Mouse (Mus musculus): ENCODE results near the gene Batf. TPM values are rescaled to one million over a fixed set of nuclear protein-coding genes. Genes with fewer than 3 reads are reported as not detected.
A peak's percentile ranks its signal among the peaks of the same experiment; 100 is the strongest.

Gene Batf
- polyA plus RNA-seq, 1 experiment from 2014 or later = 5.3 TPM

DNA sequence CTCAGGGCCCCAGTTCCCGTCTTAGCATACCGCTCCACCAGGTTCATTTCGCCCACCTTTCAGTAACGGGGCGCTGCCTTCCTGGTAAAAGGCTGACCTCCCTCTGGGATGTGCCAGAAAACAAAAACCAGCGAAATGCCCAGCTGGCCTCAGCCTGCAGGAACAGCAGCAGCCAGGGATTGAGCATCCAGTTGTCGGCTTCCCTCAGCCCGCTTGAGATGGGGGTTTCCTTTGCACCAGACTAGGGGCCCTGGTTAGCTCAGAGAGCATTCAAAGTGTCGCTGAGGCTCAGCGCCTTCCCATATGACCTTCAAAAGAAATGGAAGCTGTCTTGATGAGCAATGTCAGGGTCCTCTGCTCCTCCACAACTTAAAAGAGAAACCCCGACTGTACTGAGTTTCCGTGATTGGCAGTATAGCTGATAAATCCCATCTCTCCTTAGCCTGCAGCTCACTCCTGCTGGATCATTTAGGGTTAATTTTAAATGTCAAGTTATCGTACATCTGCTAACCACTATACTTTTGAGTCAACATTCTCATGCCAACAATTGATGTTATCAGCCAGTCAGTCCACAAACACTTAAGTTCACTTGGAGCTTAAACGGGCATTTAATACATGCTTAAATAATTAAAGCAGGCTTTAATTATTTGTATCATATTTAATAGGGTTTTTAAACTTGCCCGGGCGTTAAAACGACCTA, 19.5 kb downstream of the Batf start:
- H3K27ac ChIP-seq = peak overlapping the region; percentile 81
- no peaks in the 10 kb centered on the region for H3K36me3 ChIP-seq
- peak overlapping the region; percentile 92 for H3K4me2 ChIP-seq
- whole genome bisulfite sequencing = 16% methylated on average over 17 of the region's 17 CpGs
- H3K9ac ChIP-seq = peak overlapping the region; percentile 46
- ATAC-seq (ENCODE audit: insufficient read depth, low FRiP score, low read depth) = no peak
- no peaks in the 10 kb centered on the region for H3K27me3 ChIP-seq (replicated peaks)
- no peaks in the 10 kb centered on the region for H3K9me3 ChIP-seq
- peak overlapping the region; percentile 44 for H3K4me3 ChIP-seq (replicated peaks)
- peaks cover 16% of the 10 kb centered on the region; the same call in 1 of the 2 replicates for H3K4me1 ChIP-seq

DNA sequence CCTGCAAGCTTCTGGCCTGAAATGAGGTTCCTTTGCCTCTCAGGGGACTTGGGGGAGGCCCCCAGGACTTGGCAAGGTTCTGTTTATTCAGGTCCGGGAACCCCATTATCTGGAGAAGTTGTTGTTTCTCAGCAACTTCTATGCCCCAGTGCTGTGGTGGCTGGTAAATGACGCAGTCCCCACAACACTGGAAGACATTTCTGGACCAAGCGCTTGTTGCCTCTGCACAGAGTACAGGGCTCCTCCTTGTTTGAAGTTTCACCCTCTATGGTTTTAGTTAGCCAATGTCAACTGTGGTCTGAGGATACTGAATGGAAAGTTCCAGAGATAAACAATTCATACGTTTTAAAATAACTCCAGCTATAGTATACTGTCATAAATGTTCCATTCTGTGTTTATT, 20.4 kb downstream of the Batf start:
- Histone ChIP-seq H3K4me1 (peaks cover 16% of the 10 kb centered on the region; the same call in 1 of the 2 replicates), H3K4me2 (no peak overlapping the region), H3K27ac (no peak overlapping the region), H3K4me3 (replicated peaks) (no peak overlapping the region), H3K9ac (no peak overlapping the region), H3K9me3 (no peaks in the 10 kb centered on the region), H3K27me3 (replicated peaks) (no peaks in the 10 kb centered on the region), H3K36me3 (no peaks in the 10 kb centered on the region)
- WGBS = 60% methylated on average over 4 of the region's 4 CpGs
- ATAC-seq (ENCODE audit: insufficient read depth, low FRiP score, low read depth) = no peak

DNA sequence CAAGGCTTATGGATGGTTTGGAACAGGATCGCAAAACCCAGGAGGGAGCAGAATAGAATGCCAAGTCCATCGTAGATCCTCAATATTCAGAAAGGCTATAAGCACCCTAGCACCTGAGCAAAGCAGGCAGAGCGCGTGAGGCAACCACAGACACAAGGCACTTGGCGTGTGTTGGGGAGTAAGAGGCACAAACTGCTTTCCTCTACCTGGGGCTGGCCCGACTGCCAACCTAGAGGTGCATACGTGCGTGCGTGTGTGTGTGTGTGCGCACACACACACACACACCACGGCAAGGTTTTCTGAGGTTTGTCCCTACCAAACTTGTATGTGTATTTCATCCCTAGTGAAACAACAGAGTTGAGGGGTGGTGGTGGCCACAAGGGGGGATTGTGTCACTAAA, 20.9 kb downstream of the Batf start:
- 89% methylated on average over 11 of the region's 11 CpGs for WGBS

DNA sequence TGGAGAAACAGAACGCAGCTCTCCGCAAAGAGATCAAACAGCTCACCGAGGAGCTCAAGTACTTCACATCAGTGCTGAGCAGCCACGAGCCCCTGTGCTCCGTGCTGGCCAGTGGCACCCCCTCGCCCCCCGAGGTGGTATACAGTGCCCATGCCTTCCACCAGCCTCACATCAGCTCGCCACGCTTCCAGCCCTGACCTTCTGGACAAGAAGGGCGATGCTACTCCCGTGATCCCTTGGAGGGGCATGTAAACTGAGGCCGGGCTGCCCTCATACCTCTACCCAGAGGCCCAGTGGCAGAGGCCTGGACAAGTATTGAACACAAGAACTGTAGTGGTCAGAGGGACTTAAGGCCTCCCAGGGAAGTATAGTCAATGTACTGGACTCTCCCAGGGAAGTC, 22.1 kb downstream of the Batf start:
- H3K4me2 ChIP-seq = no peak overlapping the region
- WGBS = 87% methylated on average over 12 of the region's 12 CpGs
- no peak overlapping the region for H3K4me3 ChIP-seq (replicated peaks)
- no peak overlapping the region for H3K9ac ChIP-seq
- no peak for ATAC-seq (ENCODE audit: insufficient read depth, low FRiP score, low read depth)
- H3K27ac ChIP-seq = no peak overlapping the region
- H3K9me3 ChIP-seq = no peaks in the 10 kb centered on the region
- peaks cover 16% of the 10 kb centered on the region; the same call in 1 of the 2 replicates for H3K4me1 ChIP-seq
- H3K36me3 ChIP-seq = no peaks in the 10 kb centered on the region
- no peaks in the 10 kb centered on the region for H3K27me3 ChIP-seq (replicated peaks)

More for the DNA sequence above, 20.9 kb downstream of the Batf start:
- Histone ChIP-seq H3K4me1 (peaks cover 16% of the 10 kb centered on the region; the same call in 1 of the 2 replicates), H3K4me3 (replicated peaks) (no peak overlapping the region), H3K4me2 (no peak overlapping the region), H3K36me3 (no peaks in the 10 kb centered on the region), H3K27me3 (replicated peaks) (no peaks in the 10 kb centered on the region), H3K27ac (no peak overlapping the region), H3K9me3 (no peaks in the 10 kb centered on the region), H3K9ac (no peak overlapping the region)
- no peak for ATAC-seq (ENCODE audit: insufficient read depth, low FRiP score, low read depth)

DNA sequence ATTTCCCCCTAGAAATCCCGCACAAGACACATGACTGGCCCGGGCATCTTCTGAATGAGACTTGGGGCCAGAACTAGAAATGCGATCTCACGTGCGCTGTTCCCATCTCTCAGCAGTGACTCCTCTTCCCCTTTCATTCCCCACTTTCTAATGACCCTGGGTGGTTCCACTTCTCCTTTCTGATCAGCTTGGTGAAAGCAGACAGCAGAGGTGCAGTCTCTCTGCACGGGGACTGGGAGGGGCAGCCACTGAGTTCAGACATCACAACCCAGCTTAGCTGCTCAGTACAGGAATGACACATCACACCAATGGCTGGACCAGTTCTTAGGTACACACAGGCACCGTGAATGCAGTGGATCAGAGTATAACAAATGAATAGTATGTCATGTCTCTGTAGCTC, 24.2 kb downstream of the Batf start:
- peaks cover 7% of the 10 kb centered on the region; the same call in 1 of the 2 replicates for H3K4me1 ChIP-seq
- no peak overlapping the region for H3K9ac ChIP-seq
- no peaks in the 10 kb centered on the region for H3K36me3 ChIP-seq
- no peak overlapping the region for H3K4me3 ChIP-seq (replicated peaks)
- 72% methylated on average over 7 of the region's 7 CpGs for WGBS
- no peak overlapping the region for H3K4me2 ChIP-seq
- H3K9me3 ChIP-seq = no peaks in the 10 kb centered on the region
- no peak overlapping the region for H3K27ac ChIP-seq
- H3K27me3 ChIP-seq (replicated peaks) = no peaks in the 10 kb centered on the region
- 0 out of 2 replicates have a peak, but pooled peaks have one; percentile 50 for ATAC-seq (ENCODE audit: insufficient read depth, low FRiP score, low read depth)

DNA sequence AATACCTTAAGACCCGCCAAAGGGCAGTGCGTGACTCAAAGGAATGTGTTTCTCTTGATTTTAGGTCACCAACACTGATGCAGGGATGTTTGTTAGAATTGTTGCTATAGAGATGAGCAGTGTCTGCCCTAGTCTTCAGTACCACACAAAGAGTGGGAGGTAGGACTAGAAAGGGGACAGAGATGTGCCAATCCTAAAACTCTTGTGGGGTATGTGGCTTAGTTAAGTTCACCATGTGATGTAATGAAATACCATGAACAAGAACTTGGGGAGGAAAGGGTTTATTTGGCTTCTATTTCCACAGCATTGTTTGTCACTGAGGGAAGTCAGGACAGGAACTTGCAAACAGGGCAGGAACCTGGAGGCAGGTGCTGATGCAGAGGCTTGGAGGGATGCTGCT, 26.1 kb downstream of the Batf start:
- no peaks in the 10 kb centered on the region for H3K27me3 ChIP-seq (replicated peaks)
- H3K4me1 ChIP-seq = no peaks in the 10 kb centered on the region
- no peak overlapping the region for H3K4me2 ChIP-seq
- H3K4me3 ChIP-seq (replicated peaks) = no peak overlapping the region
- no peaks in the 10 kb centered on the region for H3K36me3 ChIP-seq
- no peak overlapping the region for H3K9ac ChIP-seq
- ATAC-seq (ENCODE audit: insufficient read depth, low FRiP score, low read depth) = no peak
- whole genome bisulfite sequencing = 80% methylated on average over 2 of the region's 2 CpGs
- H3K27ac ChIP-seq = no peak overlapping the region
- no peaks in the 10 kb centered on the region for H3K9me3 ChIP-seq

DNA sequence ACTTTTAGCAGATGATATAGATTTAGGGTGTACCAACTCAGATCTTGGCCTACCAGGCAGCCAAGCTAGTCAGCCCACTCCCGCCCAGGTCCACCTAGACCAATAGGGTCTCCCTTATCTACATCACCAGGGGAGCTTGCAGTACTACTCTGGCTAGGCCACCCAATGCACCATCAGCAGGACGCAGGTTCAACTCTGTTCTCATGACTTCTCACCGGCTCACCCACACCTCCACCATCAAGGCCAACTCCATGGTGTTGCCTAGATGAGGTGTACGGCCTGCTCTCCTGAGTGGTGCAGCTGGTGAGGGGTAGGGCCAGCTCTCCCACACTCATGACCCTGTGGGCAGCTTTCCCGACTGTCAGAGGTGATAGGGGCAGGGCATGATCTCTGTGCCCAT, 27.7 kb downstream of the Batf start:
- H3K27ac ChIP-seq = no peak overlapping the region
- H3K4me2 ChIP-seq = no peak overlapping the region
- no peaks in the 10 kb centered on the region for H3K27me3 ChIP-seq (replicated peaks)
- H3K9me3 ChIP-seq = no peaks in the 10 kb centered on the region
- no peak overlapping the region for H3K4me3 ChIP-seq (replicated peaks)
- H3K4me1 ChIP-seq = no peaks in the 10 kb centered on the region
- 97% methylated on average over 5 of the region's 5 CpGs for WGBS
- no peaks in the 10 kb centered on the region for H3K36me3 ChIP-seq
- no peak overlapping the region for H3K9ac ChIP-seq
- ATAC-seq (ENCODE audit: insufficient read depth, low FRiP score, low read depth) = no peak

DNA sequence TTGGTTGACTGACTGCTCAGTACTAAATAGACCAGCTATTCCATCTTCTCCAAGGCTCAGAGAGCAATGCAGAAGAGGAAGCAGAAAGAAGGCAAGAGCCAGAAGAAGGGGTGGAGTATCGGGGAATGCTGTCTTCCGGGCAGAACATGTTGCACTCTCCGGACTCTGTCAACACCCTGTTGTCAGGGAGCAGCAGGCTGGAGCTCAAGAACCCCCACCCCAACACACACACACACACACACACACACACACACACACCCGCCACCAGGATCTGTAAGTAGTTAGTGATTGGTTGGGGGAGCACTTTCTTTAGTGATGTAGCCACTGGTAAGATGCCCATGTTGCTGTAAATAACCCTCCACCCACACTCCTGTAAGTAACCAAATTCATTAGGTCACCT, 38.8 kb downstream of the Batf start:
- H3K27ac ChIP-seq = no peak overlapping the region
- H3K4me2 ChIP-seq = no peak overlapping the region
- H3K9me3 ChIP-seq = no peaks in the 10 kb centered on the region
- no peak for ATAC-seq (ENCODE audit: insufficient read depth, low FRiP score, low read depth)
- no peaks in the 10 kb centered on the region for H3K36me3 ChIP-seq
- no peaks in the 10 kb centered on the region for H3K27me3 ChIP-seq (replicated peaks)
- no peaks in the 10 kb centered on the region for H3K4me1 ChIP-seq
- H3K9ac ChIP-seq = no peak overlapping the region
- H3K4me3 ChIP-seq (replicated peaks) = no peak overlapping the region
- 71% methylated on average over 4 of the region's 4 CpGs for WGBS

DNA sequence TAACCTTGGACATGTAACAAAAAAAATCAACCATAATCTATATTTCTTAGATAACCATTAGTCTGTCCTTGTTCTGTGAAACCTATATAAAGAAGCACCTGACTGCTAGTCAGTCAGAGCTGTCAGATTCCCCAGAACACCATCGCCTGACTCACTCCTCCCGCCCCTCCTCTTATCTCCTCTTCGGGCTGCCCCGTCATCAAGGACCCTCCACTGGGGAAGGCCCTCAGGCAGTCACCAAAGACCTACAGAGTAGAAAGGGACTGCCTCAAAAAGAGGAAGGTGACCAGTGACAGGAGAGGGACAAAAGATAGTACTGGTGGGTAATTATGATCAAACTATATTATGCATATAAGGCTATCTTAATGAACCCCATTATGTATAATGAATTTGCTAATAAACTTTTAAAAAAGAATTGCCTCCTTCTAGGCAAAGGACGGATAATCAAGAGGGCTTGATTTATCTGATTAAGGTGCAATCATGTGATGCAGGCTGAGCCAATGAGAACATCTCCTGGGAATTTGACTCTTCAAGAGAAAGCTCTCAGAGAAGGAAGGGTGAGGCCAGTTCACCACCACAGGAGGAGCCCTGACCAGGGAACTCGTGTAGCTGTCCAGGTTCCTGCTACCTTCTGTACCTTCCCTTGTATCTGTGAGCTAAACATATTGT, 40.4 kb downstream of the Batf start:
- H3K9ac ChIP-seq = no peak overlapping the region
- WGBS = 48% methylated on average over 6 of the region's 6 CpGs
- no peaks in the 10 kb centered on the region for H3K27me3 ChIP-seq (replicated peaks)
- H3K4me1 ChIP-seq = no peaks in the 10 kb centered on the region
- no peak overlapping the region for H3K4me2 ChIP-seq
- H3K36me3 ChIP-seq = no peaks in the 10 kb centered on the region
- no peak overlapping the region for H3K4me3 ChIP-seq (replicated peaks)
- H3K9me3 ChIP-seq = no peaks in the 10 kb centered on the region
- no peak overlapping the region for H3K27ac ChIP-seq
- ATAC-seq (ENCODE audit: insufficient read depth, low FRiP score, low read depth) = no peak

DNA sequence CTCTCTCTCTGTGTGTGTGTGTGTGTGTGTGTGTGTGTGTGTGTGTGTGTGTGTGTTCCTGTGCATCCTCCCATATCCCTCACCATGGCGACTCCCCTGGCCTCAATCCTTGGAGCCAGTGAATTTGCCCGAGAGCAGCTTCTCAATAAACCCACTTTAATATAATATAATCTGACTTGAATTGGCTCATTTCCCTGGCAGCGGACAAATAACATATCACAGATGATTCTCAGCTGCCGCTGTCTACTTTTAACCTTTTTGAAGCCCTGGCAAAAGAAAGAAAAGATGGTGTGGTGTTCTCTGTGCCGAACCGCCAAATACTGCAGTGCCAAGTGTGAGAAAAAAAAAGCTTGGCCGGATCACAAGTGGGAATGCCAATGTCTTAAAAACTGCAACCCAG, 41.7 kb downstream of the Batf start:
- Histone ChIP-seq H3K9ac (no peak overlapping the region), H3K27me3 (replicated peaks) (no peaks in the 10 kb centered on the region), H3K9me3 (no peaks in the 10 kb centered on the region), H3K36me3 (no peaks in the 10 kb centered on the region), H3K27ac (no peak overlapping the region), H3K4me3 (replicated peaks) (no peak overlapping the region), H3K4me1 (no peaks in the 10 kb centered on the region), H3K4me2 (no peak overlapping the region)
- WGBS = 56% methylated on average over 7 of the region's 7 CpGs
- ATAC-seq (ENCODE audit: insufficient read depth, low FRiP score, low read depth) = no peak

DNA sequence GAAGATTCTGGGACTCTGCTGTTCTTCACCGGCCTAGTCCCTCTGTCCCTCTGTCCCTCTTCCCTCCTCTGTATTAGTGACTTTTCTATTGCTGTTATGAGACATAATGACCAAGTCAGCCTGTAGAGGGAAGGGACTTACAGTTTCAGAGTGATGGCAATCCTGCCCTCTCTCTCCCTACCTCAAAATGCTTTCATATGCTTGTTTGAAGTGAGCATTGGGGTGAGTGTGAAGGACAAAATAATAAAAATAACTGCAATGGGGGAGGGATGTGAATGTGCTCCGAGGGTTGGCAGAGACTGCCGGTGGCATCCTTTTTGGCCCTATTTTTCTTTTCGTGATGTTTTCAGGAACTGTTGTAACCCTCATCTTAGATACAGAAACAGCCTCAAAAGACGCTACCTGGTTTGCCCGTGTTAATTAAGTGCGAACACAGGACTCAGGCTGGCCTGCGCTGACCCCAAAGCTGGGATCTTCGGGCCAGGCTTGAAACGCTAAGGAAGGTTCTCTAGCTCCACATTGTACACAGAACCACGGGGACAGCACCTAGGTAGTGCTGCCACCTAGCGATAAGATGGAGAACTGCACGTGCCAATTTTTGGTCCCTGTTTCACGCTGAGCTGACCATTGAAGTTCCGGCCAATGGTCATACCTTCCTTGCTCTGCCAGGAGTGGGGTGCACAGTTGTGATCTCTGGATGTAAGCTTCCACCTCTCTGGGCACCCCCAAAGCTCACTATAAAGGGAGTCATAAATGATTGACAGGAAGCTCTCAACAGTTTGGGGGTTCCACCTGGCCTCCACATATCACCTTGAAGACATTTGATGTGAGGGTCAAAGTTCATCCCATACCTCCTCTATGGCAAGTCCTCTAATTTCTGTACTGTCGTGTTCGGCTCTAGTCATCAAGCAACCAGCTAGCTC, 42.8 kb downstream of the Batf start:
- Histone ChIP-seq H3K9me3 (no peaks in the 10 kb centered on the region), H3K27me3 (replicated peaks) (no peaks in the 10 kb centered on the region), H3K9ac (no peak overlapping the region), H3K4me2 (no peak overlapping the region), H3K36me3 (no peaks in the 10 kb centered on the region), H3K27ac (no peak overlapping the region), H3K4me3 (replicated peaks) (no peak overlapping the region), H3K4me1 (no peaks in the 10 kb centered on the region)
- ATAC-seq (ENCODE audit: insufficient read depth, low FRiP score, low read depth) = no peak
- WGBS = 34% methylated on average over 17 of the region's 17 CpGs

DNA sequence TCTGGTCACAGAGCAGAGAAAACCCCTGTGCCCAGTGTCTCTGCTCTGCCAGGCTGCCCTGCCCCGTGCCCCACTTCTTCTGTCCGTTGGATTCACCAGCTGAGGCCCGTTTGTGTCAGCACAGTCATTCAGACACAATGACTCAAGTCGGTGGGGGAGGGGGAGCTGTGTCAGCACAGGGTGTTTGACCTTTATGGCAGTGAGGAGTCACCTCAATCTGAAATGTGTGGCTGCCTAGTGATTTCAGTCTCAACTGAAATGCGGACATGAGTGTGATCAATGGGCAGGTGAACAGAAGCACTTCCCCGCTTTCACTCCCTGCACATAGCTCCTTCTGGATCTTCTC, 43.4 kb downstream of the Batf start:
- Histone ChIP-seq H3K4me3 (replicated peaks) (no peak overlapping the region), H3K4me2 (no peak overlapping the region), H3K9ac (no peak overlapping the region), H3K9me3 (no peaks in the 10 kb centered on the region), H3K27me3 (replicated peaks) (no peaks in the 10 kb centered on the region), H3K27ac (no peak overlapping the region), H3K4me1 (no peaks in the 10 kb centered on the region), H3K36me3 (no peaks in the 10 kb centered on the region)
- ATAC-seq (ENCODE audit: insufficient read depth, low FRiP score, low read depth) = no peak
- WGBS = 61% methylated on average over 6 of the region's 6 CpGs

Data from stomach, embryonic 15.5 days (tissue).